Mouse (Mus musculus) G1E (cell line): ENCODE results near the gene Foxn3.

Source experiments
- CTCF ChIP-seq: IDR thresholded peaks from 2 replicates; pipeline ENCODE4 v1.5.1; 2012; ENCODE audit warnings: low read depth, low read length, inconsistent platforms, mixed read lengths
- GATA1 ChIP-seq: IDR thresholded peaks from 2 replicates; pipeline ENCODE4 v1.6.1; 2012; ENCODE audit warnings: borderline replicate concordance, low read length, inconsistent platforms, mixed read lengths
- POLR2AphosphoS5 ChIP-seq: IDR thresholded peaks from 2 replicates; pipeline ENCODE4 v1.6.1; 2012; ENCODE audit warnings: low read depth, low read length, inconsistent platforms; ENCODE audit not compliant: insufficient replicate concordance
- TAL1 ChIP-seq: conservative IDR thresholded peaks from 2 replicates; pipeline ENCODE4 v1.6.1; 2012; ENCODE audit warnings: low read depth, low read length, inconsistent platforms, mixed read lengths

GRCm38 (mm10) chr12:99435189-99435588, 128.2 kb downstream of the Foxn3 start:
- TF ChIP-seq GATA1 (no peak), CTCF (no peak), POLR2AphosphoS5 (no peak), TAL1 (no peak)
